Mouse (Mus musculus): ENCODE measurements around the gene Olfr1373.
"Not testable (repeated sequence)": the region's sequence is repeated elsewhere in the genome, so short reads cannot be mapped to it uniquely, and the experiment has no call there.

The Olfr1373 gene

DNA sequence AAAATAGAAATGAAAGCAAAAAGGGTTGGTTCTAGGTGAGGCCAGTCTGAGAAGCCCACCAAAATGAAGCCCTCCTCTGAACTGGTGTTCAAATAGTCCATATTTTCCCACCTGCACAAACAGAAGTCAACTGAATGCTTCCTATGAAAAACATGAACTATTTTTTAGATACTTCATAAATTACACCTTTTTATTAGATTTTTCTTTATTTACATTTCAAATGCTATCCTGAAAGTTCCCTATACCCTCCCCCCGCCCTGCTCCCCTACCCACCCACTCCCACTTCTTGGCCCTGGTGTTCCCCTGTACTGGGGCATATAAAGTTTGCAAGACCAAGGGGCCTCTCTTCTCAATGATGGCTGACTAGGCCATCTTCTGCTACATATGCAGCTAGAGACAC lies at the start of gene Olfr1373:
Olfr1373 (minus strand) TSS at position 101 of the 400 bp plus-strand sequence.
- not testable (repeated sequence) for DNase-seq (ENCODE audit: low spot score)

DNA sequence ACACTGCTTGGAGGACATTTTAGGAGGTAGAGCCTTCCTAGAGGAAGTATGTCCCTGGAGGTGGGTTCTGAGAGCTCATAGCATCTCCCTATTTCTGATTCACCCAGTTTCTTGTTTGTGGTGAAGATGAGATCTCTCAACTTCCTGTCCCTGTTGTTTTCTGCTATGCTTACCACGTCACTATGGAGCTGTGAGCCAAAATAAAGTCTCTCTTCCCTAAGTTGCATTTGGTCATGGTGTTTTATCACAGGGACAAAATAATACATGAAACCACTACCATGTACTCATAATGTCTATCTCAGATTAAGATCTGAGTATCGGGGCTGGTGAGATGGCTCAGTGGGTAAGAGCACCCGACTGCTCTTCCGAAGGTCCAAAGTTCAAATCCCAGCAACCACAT lies 35.3 kb upstream of the Olfr1373 start:
- DNase-seq (ENCODE audit: low spot score): not testable (repeated sequence)

GRCm38 (mm10) chr11:52179897-52180296 lies 34.6 kb upstream of the Olfr1373 start:
- DNase-seq (ENCODE audit: low spot score): not testable (repeated sequence)

DNA sequence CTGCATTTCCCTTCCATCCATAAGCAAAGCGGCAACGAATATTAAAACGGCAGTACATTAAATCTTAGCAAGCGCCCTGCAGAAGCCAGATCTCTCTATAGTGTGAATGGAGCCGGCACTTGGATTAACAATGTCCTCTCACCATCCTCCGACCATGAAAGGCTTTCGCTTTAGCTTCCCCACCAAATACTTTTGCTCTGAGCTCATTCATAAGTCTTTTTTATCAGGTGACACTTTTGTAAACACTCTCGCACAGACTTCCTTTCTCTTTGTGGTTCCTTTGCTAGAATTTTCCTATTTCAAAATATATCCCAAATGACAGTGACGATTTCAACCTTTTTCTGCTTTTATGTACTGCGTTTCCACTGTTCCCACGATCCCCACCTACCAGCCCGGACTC lies 23.1 kb upstream of the Olfr1373 start:
- DNase-seq (ENCODE audit: low spot score): no peak

- not testable (repeated sequence) for DNase-seq (ENCODE audit: low spot score)
Measured at GRCm38 (mm10) chr11:52167901-52168302, 22.6 kb upstream of the Olfr1373 start.

- DNase-seq (ENCODE audit: low spot score): no peak
Measured at GRCm38 (mm10) chr11:52167126-52167525, 21.8 kb upstream of the Olfr1373 start.

- DNase-seq (ENCODE audit: low spot score): no peak
Measured at GRCm38 (mm10) chr11:52163926-52164325, 18.6 kb upstream of the Olfr1373 start.

GRCm38 (mm10) chr11:52143675-52144074 lies 1.7 kb downstream of the Olfr1373 start:
- DNase-seq (ENCODE audit: low spot score): not testable (repeated sequence)

GRCm38 (mm10) chr11:52130451-52131068 lies 14.8 kb downstream of the Olfr1373 start:
- no peak for DNase-seq (ENCODE audit: low spot score)

DNA sequence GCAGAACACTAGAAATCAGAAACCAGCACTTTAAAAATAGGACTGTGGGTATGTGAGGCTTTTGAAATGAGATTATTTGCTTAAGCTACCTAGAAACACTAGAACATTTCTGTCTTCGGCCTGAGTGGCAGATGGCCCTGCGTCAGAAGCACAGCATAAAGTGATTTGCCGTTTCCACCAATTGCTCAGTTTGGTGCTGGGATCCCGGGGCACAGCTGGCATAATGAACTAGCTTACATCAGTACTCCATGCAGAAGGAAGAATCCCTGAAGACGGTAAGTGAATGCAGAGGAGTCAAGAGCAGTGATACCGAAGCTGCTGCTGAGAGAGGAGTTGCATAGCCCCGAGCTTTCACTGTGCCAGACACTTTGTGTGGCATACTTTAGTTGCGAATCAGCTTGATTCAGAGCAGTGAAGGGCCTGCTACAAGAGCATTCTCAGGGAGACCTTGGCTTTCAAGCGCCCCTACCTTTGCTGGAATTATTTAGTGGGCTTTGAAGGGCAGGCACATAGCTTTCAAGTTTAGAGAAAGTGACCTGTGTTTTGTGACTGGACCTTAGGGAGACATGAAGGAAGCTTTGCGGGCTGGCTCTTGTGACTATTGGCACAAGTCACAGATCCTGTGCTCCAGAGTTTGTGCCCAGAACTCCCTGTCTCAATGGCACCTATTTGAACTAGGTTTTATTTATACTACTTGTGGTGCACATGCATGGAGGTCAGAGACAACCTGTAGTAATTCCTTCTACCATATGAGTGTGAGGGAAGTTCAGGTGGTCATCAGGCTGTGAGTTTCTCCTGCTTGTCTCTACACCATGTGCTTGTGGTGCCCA lies 15.5 kb downstream of the Olfr1373 start:
- no peak for DNase-seq (ENCODE audit: low spot score)

- DNase-seq (ENCODE audit: low spot score): no peak
Measured at GRCm38 (mm10) chr11:52129171-52129570, 16.2 kb downstream of the Olfr1373 start.

DNA sequence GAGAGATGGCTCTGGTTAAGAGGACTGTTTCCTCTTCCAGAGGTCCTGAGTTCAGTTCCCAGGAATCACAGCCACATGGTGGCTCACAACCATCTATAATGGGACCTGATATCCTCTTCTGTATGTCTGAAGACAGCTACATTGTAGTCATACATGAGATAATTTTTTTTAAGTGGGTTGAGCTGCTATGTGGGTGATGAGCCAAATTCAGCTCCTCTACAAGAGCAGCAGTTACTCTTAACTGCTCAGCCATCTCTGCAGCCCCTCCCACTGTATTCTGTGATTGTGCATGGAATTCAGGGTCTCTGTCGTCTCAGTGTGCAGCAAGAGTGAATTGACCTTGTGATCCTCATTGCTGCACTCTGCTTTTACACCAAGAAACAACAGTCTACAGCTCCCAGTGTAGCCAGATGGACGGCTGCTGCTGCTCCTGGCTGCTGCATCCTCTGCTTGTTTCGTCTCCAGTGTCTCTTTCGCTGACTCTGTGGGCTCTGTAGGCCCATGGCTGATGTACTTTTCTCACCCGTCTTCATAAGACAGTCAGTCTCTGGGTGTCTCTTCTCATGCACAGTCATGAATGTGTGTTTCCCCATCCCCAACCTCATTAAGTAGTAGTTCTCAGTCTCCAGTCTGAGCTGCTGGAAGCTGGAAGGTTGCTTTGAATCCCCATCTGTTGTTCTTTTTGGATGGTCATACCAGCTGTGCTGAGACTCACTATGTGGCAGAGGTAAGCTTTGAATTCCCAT lies 16.8 kb downstream of the Olfr1373 start:
- no peak for DNase-seq (ENCODE audit: low spot score)

DNA sequence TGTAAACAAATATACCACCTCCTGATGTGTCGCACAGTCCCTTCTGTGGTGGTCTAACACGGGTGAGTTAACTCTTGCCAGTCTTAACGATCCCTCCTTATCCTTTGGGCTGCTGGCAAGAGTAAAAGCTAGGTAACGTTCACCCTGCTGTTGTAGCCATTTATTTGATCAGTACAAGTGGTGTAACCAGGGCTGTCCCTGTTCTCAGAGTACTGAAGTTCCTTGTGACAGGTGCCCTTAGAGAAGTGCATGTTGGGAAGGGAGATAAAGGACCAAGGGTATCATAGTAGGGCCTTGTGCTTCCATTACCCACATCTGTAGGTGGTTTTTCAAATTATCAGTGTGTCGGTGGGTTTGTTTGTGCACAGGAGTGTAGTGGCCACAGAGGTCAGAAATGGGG lies 17.6 kb downstream of the Olfr1373 start:
- no peak for DNase-seq (ENCODE audit: low spot score)

DNA sequence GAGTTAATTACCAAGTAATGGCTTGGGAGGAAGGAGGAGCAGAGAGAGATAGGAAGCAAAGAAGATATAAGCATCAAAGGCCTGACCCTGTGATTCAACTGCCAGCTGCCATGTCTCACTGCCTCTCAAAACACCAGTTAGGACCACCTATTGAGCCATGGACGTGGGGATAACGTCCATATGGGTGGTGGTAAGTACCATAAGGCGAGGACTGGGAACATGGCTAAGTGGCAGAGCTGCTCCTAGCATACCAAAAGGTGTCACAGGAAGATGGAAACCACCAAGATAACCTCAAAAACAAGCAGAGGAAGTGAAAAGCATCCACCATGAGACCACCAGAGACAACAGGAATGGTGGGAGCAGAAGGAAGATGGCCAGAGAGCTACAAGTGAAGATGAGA lies 18.2 kb downstream of the Olfr1373 start:
- DNase-seq (ENCODE audit: low spot score): no peak

DNA sequence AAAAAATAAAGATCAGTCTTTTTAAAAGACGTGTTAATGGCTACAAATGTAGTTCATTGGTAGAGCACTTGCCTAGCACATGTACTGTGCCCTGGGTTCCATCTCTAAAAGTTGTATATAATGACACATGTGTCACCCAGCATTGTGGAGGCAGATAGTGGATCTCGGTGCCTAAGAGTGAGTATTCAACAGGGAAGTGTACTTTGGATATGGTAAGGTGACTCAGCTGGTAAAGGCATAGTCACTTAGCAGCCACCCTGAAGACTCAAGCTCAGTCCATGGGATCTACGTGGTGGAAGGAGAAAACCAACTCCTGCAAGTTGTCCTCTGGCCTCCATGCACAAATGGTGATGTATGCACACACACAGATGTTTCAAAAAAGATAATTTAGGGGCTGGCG lies 20.9 kb downstream of the Olfr1373 start:
- DNase-seq (ENCODE audit: low spot score): no peak

- DNase-seq (ENCODE audit: low spot score): no peak
Measured at GRCm38 (mm10) chr11:52122045-52122444, 23.3 kb downstream of the Olfr1373 start.

DNA sequence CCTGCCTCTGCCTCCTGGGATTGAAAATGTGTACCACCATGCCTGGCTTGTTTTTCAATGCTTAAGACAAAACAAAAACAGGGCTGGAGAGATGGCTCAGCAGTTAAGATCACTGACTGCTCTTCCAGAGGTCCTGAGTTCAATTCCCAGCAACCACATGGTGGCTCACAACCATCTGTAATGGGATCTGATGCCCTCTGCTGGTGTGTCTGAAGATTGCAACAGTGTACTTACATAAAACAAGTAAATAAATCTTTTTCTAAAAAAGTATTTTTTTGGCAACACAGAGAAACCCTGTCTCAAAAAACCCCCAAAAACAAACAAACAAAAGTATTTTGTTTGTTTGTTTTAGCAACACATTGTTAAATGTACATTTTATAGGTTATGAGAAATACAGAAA lies 24.9 kb downstream of the Olfr1373 start:
- not testable (repeated sequence) for DNase-seq (ENCODE audit: low spot score)

GRCm38 (mm10) chr11:52117156-52117555 lies 28.2 kb downstream of the Olfr1373 start:
- DNase-seq (ENCODE audit: low spot score): no peak

GRCm38 (mm10) chr11:52116117-52116516 lies 29.2 kb downstream of the Olfr1373 start:
- DNase-seq (ENCODE audit: low spot score): not testable (repeated sequence)

- no peak for DNase-seq (ENCODE audit: low spot score)
Measured at GRCm38 (mm10) chr11:52115479-52115878, 29.8 kb downstream of the Olfr1373 start.

DNA sequence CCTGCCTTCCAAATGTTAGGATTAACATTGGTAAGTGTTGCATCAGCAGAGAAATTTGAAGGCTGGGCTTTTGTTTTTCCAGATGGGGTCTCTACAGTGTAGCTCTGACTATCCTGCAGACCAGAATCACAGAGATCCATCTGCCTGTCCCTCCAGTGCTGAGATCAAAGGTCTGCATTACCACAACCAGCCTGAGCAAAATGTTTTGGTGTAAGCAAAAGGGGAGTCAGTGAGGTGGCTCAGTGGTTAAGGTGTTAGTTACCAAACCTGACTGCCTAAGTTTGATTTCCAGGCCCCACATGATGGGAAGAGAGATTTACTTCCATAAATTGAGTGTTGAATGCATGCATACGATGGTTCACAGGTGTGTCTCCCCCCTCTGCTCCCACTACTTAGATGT lies 35.9 kb downstream of the Olfr1373 start:
- no peak for DNase-seq (ENCODE audit: low spot score)

GRCm38 (mm10) chr11:52108796-52109195 lies 36.5 kb downstream of the Olfr1373 start:
- DNase-seq (ENCODE audit: low spot score): no peak

GRCm38 (mm10) chr11:52106438-52106837 lies 38.9 kb downstream of the Olfr1373 start:
- DNase-seq (ENCODE audit: low spot score): no peak

Measured in urinary bladder, postnatal 10 days (tissue).